Mouse (Mus musculus): ENCODE results near the gene Cox6a2.
"Not testable (repeated sequence)": the region's sequence is repeated elsewhere in the genome, so short reads cannot be mapped to it uniquely, and the experiment has no call there.

Gene Cox6a2

DNA sequence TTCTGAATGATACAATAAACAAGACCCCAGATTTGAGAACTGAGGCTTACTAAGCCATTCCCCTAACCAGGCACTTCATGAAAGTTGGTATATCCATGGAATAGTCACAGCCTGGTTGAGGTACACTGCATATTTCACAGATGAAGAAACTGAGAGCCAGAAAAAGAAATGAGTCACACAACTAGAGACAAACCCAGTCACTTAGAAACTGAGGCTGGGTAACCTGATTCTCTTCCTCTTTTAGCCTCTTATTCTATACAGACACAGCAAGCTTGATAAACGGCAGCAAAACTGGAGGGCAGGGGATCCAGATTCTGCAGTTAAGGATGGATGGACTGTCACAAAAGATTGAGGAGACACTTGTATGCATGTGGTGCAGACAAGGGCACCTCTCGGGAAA is 28.6 kb upstream of the Cox6a2 start:
- no peak for DNase-seq (ENCODE audit: low spot score)

DNA sequence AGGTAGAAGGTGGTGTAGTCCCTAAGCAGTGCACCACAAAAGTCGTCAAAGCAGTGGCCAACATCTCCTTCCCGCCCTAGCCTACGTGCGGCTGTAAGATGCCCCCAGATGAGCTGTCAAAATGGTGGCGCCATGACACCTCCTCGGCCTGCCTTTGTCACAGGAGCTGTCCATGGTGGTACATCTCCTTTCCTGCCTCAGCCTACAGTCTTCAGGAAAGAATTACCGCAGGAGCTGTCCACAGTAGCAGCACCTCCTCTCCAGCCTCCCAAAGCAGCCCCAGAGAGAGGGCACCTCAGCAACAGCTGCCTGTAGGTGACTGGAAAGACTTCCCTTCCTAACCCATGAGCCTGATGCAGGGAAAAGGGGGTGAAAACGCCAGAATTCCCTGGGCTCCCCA is 25.6 kb upstream of the Cox6a2 start:
- no peak for DNase-seq (ENCODE audit: low spot score)

DNA sequence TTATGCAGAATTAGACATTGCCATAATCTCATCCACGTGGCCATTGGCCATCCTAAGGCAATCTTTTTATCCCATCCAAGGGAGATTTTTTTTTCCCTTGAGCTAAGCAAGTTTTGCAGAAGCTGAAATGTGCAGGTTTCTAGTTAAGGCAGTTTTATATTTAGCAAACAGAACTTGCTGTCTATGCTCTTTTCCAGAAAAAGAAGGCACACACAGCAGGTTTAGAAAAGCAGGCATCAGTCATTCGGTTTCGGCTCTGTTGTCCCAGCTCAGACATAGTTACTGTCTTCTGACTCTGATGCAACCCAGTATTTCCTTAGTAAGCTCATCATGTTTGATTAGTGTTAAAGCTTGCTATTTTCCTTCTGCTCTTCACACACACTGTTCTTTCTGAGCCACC is 14.7 kb upstream of the Cox6a2 start:
- no peak for DNase-seq (ENCODE audit: low spot score)

DNA sequence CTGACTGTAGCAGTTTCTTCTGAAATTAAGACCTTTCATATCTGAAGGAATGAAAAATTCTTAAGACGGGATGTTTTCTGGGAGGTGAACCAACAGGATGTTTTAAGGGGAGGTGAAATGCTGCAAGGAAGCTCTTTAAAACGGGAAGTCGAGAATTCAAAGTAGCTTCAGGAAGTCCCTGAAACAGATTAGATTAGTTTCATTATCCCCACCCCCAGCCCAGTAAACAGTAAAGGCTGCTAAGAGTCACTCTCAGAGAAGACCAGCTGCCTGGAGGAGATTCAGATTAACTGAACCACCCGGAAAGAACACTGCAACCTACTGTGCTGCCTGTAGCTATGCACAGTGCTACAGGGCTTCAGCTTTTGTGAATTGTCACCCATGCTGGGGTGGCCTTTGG is 13.8 kb upstream of the Cox6a2 start:
- no peak for DNase-seq (ENCODE audit: low spot score)

DNA sequence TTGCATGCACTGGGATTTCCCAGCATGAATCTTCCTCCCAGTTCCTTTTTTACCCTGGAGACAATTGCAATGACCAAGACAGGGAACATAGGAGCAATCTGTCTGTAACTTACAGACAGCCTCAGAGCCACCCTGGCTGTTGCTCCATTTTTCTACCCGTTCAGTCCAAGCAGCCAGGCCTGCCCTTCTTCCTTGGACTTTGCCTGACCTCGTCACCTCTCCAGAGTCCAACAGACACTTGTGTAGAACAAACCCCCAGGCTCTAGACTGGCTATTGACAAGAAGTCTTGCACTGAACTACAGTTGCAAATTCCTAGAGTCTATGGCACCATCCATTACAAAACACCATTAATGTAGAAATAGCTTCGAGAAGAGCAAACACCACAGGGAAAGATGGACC is 3.6 kb upstream of the Cox6a2 start:
- DNase-seq (ENCODE audit: low spot score), result no peak

DNA sequence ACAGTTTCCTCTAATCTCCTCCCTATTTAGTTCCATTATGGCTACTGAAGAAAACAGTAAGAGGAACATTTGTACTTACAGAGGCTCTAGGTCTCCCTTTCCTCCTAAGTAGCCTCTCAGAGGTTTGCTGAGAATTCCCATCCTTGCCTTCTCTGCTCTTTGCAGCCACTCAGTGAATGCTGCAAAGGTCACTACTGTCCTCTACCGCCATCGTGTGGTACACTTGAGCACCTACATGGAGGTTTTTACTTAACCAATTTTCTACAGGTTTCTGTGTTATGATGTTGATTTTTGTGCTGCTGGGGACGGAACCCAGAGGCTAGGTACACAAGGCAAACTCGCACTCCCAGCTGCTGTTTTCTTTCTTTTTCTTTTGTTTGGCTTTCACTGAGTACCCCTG is 2.0 kb upstream of the Cox6a2 start:
- no peak for DNase-seq (ENCODE audit: low spot score)

DNA sequence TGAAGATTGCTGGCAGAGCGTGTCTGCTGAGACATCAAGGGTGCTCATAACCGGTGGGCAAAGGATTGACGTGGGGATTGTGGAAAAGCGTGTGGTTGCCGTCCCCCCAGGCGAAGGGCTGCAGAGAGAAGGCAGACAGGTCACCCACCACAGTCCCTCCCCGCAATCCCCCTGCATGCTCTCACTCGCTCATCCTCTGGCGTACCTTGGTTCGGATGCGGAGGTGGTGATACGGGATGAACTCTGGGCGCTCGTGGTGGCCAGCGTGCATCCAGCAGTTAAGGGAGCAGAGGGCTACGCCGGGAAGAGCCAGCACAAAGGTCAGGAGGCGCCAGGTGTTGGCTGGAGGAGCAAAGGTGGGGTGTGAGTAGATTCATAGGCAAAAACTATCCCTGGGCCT is 492 bp downstream of the Cox6a2 start:
- no peak for DNase-seq (ENCODE audit: low spot score)

DNA sequence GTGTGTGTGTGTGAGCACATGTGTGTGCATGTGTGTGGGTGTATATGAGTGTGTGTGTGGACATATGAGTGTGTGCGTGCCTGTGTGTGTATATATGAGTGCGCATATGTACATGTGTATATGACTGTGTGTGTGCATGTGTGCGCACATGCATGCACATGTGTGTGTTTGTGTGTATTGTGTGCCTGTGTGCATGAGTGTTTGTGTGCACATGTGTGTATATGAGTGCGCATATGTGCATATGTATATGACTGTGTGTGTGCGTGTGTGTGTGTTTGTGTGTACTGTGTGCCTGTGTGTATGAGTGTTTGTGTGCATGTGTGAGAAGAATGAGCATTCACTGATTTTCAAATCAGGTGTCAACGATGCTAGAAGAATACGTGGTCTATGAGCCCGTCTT is 2.0 kb downstream of the Cox6a2 start:
- no peak for DNase-seq (ENCODE audit: low spot score)

DNA sequence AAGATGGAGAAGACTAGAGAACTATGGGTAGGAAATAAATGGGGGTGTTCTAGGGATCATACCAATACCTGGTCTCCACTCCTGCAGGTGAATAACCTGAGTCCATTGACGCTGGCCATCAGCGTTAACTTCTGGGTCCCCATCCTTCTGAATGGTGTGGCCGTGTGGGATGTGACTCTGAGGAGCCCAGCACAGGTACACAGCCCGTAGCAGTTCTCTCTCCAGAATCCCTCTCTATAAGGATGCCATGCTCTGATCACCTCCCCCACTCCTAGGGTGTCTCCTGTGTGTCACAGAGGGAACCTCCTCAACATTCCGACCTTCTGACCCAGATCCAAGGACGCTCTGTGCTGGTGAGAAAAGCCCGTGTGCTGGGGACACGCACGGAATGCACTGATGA is 3.1 kb downstream of the Cox6a2 start:
- no peak for DNase-seq (ENCODE audit: low spot score)

DNA sequence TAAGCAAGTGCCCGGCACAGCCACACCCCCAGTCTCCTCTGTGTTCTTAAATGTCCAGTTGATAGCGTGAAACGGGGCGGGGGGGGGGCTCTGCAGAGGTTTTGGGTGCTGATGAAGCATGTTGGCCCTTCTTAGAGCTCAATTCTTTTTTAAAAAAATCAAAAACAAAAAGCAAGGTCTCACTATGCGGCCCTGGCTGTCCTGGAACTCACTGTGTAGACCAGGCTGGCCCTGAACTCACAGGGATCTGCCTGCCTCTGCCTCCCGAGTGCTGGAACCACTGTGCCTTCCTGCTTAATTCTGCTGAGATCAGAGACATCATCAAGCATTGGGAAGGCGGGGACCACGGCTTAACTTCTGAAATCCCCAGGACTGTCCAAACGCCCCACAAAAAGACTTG is 4.6 kb downstream of the Cox6a2 start:
- no peak for DNase-seq (ENCODE audit: low spot score)

DNA sequence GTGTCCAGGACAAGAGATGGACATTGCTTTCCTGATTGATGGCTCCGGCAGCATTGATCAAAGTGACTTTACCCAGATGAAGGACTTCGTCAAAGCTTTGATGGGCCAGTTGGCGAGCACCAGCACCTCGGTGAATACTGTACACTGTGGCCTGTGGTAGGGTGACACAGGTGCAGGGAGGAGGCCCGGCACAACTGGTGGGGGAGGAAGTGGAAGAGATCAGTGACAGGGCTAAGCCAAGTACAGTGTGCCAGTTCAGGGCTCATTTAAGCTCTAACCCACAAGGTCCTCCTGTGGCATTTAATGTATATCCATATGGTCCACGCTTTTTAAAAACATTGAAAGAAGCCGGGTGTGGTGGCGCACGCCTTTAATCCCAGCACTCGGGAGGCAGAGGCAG is 24.5 kb downstream of the Cox6a2 start:
- DNase-seq (ENCODE audit: low spot score), result no peak

DNA sequence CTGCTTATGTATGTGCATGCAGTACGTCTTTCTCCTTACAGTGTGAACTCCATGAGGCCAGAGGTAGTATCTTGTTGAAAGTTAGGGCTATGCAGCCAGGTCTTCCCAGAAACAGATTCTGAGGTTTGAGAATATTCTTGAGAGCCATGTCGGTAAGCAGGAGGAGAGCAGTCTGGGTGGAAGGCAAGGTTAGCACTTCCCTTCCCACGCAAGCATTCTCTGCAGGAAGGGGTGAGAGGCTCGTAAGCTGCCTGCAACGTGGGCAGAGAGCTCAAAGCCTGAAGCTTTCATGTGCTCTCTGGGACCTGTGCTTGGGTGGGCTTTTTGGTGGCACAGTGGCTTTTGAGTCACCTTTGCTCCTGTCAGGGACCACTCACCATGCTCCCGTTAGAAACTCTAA is 25.6 kb downstream of the Cox6a2 start:
- no peak for DNase-seq (ENCODE audit: low spot score)

DNA sequence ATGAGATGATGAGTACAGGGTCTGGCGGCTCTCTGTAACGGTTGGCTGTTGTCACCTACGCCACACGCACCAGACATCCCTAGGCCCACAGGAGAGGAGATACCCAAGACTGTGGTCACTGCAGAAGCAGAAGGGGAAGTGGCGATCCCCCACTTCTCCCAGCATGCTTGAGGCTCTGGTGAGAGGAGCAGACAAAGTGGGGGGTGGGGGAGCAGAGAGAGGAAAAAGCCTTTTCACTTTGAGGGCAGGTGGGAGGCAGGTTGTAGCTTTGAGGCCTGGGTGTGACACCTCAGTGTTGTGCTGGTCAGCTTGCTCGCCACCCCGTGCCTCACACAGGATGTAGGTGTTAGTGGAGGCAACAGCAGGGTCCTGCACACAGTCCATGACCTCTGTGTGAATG is 26.1 kb downstream of the Cox6a2 start:
- no peak for DNase-seq (ENCODE audit: low spot score)

DNA sequence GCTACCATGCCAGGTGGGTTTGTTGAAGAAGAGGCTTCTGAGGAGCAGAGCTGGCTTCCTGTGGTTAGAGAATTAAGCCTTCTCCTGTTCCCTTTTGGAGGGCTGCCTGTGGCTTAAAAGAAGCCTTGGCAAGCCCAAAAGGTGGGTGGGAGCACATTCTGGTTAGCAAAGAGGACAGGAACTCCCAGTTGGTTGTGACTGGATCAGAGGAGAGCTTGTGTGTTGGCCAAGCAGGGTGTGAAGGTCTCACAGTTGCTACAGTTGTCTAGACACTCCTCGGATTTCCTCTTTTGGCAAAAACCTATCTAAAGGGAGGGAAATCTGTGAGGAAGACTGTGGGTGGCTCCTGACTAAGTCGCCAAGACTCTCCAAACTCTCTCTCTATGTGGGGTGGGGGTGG is 27.8 kb downstream of the Cox6a2 start:
- no peak for DNase-seq (ENCODE audit: low spot score)

DNA sequence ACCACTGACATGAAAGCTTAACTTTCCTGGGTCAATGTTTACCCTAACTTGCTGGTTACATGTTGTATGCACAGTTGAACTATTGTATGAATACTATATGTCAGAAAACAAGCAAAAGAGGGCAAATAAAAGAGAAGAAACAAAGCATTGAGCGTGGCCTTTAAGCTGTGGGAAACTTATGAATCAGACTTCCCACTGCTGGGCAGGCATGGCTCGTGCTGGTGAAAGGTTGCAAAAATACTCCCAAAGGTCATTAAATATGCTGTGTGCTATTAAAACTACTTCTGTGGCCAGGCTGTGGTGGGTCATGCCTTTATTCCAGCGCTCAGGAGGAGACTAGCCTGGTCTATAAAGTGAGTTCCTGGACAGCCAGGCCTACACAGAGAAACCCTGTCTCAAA is 36.2 kb downstream of the Cox6a2 start:
- DNase-seq (ENCODE audit: low spot score), result no peak

DNA sequence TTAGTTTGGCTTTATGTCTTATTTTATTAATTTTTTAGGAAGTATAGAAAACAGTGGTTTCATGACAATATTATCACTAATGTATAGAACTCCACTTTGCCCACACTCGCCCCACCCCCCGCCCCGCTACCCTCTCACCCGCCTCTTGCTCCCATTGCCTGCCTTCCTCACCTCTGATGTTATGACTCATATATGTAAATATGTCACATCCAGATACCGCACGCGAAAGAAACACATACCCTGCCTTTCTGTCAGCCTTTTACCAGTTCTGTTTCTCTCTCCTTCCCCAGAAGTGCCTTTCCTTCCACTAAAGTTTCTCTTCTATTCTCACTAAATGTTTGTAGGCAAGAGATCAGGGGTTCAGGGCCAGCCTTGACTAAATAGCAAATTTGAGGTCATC is 39.8 kb downstream of the Cox6a2 start:
- DNase-seq (ENCODE audit: low spot score), result no peak

DNA sequence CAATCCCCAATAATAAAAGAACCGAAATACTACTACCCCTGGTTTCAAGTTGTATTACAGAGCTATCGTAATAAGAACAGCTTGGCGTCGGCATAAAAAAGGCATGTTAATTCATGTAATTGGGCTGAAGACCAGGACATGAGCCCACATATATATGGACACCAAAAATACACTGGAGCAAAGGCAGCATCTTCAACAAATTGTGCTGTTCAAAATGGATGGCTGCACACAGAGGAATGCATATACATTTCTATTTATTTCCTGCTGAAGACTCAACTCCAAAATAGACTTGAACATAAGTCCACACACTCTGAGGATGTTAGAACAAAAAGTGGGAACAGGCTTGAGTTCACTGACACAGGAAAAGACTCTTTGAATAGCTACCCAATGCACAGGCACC is 42.2 kb downstream of the Cox6a2 start:
- DNase-seq (ENCODE audit: low spot score), result no peak

DNA sequence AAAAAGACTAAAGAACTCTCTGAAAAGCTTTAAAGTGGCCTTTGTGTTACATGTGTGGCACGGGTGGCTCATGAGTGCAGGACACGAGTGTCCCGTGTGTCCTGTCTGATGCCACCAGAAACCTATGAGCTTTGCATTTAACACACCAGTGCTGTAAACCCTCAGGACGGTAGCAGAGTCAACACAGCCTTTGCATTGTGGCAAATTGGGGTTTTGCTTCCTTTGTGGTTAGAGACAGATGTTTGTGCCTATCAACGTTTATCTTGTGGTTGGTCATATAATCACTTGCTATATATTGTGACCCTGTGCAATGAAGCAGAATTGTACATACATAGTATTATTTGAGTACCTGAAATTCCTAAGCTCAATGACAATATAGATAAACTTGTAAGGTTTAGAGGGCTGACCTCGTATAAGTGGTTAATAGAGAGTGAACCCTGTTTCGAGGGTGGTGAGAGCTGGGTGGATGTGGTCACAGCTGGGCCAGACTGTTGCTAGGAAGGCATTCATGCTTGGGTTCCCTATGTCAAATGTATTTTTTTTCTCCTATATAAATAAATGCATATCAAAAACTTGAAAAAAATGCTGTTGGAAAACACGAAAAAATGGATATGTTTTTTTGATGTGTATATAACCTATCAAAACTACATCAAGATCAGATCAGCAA is 47.4 kb downstream of the Cox6a2 start:
- not testable (repeated sequence) for DNase-seq (ENCODE audit: low spot score)

All from layer of hippocampus, adult 9-10 months (tissue).